Mouse (Mus musculus) frontal cortex, postnatal 10 days (tissue): ENCODE measurements around the gene Lfng.

Experiments used
- DNase-seq, 2 experiments: peaks; one replicate each; pipeline ENCODE4 v3.0.0; 2022; ENCODE audit warnings: low spot score in 2 of 2, mixed read lengths in 1 of 2

The Lfng gene

DNA sequence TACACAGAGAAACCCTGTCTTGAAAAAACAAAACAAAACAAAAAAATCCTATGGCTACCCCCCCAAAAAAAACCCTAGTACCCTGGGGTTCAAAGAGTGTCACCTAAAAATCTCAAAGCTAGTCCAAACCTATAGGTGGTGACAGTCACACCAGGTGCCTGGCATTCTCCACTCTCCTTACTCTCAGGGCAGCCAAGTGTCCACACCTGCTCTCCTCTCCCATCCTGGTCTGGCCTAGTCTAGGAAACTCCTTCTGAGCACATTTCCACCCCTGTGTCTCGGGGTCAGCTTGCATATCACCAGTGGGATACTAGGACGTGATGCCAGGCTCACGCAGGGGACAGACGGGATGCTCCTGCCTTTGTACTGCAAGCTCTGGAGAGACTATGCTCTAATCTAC is 32.2 kb downstream of the Lfng start:
- no peak for DNase-seq

DNA sequence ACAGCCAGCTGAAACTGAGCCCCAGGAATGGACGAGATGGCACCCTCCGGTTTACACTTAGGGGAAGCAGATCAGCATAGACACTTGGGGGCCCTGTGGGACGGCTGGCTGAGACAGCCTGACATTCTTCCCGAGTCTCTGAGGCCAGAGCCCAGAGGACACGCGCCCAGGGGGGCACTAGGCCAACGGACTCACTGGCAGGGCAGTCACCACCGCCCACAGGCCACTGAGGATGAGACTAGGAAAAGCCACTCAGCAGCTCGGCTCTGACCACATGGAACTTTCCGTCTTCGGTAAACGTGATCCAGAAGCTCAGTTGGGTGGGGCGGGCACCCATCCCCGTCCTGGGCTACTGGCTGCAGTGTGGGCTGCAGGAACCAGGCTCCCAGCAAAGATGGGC is 32.8 kb downstream of the Lfng start:
- no peak for DNase-seq

DNA sequence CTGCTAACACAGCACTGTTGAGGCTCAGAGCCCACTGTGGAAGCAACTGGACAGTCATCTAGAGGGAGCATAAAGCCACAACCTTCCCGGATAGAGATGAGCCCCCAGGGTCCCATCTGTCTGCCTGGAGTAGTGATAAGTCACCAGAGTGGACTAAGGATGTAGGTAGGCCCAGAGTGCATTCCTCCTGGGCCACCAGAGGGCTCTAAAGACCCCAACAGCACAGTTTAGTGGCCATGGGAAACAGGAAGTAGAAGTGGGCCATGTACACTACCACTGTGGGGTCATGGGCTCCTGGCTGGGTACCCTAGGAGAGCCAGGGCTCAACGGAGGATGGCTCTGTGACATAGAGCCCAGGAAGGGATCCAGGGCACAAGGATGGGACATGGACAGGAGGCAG is 33.7 kb downstream of the Lfng start:
- DNase-seq: no peak

DNA sequence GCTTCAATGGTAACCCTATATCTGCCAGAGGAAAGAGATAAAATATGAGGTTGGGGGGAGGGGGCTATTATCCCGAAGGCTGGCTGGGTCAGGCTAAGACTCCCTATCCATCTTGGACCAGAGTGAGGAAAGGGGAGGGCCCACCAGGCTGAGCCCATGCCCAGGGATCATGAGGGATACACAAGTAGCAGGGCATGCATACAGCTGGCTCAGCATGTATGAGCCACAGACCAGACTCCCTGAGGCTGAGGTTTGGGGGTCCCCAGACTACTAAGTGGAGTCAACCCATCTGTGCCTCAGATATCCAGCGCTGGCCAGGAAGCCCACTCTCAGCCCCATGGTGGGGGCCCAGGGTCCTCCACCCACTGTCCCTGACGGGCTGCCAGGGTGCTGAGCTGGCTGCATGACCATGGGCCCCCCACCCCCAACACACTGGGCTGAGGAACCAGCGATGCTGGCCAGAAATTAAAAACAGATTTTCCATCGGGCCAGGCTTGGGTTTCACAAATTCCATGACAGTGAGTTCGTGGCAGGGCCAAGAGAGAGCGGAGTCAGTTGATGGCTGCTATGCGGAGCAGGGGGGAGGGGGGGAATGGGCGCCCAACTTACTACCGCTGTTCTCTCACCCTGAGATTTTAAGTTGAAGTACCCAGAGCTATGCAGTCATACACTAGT is 34.3 kb downstream of the Lfng start:
- DNase-seq: no peak

DNA sequence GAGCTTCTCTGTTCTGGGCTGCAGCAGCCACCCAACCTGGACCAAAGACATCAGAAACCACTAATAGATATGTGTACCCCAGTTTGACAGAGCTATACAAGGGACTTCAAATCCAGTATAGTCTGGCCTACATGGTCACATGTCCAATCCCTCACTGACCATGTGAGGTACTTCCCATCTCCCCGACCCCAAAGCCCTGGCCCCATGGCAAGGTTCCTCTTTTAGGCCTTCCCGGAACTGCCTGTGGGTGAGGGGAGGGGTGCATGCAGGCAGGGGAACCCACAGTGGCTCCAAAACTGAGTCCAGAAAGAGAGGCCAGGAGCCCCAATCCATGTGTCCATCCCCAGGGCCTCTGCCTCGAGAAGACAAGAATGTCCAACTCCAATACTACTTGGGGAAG is 35.0 kb downstream of the Lfng start:
- peak in 1 of 2 experiments; percentile 58 for DNase-seq

DNA sequence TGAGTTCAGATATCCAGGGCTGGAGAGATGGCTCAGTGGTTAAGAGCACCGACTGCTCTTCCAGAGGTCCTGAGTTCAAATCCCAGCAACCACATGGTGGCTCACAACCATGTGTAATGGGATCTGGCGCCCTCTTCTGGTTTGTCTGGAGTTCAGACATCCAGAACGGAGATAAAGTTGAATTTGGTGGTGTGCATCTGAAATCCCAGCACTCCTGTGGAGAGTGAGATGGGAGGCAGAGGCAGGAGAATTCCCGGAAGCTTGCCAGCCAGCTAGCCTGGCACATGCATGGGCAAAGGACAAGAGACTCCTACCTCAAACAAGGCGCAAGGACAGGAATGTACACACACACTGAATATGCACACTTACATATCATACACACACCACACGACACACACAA is 37.1 kb downstream of the Lfng start:
- DNase-seq: no peak

DNA sequence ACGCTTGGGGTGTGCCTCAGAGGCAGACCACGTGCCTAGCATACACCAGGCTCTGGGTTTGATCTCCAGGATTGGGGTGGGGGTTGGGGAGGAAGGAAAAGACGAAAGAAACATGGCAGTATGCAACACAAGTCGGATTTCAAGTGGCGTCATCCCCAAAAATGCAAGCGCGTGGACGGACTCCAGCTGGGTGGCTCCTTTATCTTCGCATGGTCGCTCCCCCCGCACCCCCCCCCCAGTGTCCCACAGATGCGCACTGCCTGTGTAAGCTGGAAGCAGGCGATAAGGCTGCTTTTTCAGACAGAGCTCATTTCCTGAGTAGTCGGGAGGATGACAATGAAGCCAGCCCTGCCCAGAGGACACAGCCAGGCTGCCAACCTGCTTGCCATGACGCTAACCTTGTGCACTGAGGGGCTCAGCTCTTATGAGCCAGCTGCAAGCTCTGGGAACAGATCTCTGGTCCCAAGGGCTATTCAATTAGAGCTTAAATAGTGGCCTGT is 37.6 kb downstream of the Lfng start:
- no peak for DNase-seq

DNA sequence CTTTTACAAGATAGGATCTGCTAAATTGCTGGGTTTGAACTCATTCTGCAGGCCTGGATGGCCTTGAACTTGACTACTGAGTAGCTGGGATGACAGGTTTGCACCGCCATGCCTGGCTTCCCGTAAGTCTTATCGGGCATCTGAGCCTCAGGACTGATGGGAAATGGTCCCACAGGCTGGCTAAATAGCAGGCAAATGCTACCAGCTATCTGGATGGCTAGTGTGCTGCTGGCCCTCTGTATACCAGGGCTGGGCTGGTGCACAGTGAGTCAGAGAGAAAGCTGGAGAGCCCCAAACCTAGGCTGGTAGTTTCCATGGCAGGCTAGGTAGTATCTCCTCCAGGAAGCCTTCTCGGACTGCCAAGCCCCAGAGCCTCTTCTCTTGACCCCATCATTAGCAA is 38.3 kb downstream of the Lfng start:
- no peak for DNase-seq

DNA sequence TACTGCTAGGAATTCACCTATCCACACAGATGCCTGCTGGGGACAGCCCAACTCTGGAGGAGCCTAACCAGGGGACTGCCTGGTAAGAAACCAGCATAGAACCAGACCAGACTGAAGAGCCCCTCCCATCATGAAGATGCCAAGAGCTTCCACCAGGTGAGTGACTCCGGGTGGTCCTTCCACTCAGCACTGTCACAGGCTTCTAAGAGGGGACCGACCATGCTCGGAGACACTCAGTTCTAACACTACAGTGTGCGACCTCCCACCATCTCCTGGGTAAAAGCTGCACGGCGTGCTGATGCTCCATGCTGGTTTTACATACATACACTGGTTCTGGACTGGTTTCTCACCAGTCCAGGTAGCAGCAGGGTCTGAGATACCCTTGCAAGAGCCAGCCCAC is 39.1 kb downstream of the Lfng start:
- no peak for DNase-seq

DNA sequence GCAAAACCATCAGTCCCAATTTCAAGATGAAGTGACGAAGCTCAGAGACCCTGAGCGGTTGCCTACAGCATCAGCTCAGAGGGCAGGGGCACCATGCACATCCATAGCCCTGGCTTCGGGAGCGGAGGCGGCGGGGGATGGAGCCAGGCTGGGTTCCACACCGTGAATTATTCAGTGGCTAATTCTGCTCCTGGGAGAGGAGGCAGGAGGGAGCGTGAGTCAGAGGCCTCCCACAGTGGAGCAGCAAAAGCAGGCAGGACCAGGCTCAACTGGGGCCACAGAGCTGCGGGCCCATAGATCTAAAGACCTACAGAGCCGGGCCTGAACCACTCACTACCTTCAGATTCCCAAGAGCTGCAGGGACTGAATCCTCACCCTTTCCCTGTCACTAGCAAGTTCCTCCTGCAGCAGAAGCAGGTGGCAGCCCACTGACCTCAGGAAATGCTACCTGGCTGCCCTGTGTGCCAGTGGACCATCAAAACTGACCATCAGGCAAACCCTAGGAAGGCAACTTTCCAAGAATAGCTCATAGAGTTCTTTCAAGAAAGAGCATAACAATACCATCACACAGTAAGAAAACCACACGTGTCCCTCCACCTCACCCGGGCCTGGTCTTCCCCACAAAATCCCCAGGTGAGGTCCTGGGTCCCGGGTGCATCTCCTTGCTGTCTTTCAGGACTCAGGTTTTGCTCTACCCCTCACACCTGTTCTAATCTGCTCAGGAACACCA is 40.1 kb downstream of the Lfng start:
- no peak for DNase-seq

DNA sequence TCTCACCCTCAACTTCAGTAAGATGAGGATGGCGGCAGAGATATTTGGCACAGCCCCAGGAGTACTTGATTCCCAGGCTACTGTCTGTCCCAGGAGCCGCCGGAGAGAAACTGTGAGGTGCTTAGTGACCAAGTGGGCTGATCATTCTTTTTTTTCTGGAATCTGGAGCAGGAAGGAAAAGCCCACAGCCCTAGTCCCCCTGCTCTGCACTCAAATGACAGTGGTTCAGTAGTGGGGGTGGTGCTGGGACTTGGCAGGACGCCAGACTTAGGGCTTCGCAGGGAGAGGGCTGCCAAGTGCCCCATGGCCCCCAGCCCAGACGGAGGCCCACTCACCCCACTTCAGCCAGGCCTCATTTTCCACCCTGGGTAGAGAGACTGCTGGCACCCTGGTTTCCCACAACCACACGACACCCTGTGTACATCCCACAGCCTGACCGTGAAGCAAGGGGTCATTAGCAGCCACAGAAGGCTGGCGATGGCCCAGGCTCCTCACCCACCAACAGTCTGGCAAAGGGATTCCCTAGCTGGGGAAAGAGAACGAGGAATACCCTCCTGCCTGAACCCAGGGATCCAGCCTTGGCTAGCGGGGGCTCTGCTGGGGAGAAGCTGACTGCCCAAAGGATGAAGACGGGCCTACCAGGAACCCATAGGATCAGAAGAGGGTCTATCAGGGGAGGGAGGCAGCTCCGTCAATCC is 40.9 kb downstream of the Lfng start:
- peak; percentile 73 to 79 for DNase-seq

DNA sequence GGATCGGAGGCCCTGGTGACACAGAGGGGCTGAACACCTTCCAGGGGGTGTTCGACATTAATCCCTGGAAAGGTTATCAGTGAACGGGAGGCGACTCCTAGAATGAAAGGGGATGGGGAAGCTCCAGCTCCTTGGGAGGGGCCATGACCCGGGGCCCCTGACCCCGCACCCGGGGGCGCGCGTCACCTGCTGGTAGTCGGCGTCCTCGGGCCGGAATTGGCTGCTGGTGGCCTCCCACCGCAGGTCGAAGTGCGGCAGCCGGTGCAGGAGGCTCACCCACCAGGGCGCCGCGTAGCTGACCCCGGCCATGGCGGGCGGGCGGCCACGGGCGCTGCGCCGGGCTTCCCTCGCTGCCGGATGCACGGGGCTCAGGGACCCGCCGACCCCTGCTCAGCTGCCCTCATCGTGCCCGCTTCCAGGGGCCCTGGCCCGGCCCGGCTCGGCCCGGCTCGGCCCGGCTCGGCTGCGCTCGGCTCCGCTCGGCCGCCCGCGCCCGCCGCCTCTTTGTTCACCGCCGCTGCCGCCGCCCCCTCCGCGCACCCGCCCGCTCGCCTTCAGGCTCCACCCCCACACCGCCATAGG is 41.5 kb downstream of the Lfng start, which contains the start of gene Ttyh3:
Gene Ttyh3, minus strand, starts transcription at position 513 of the 582 bp plus-strand sequence.
- DNase-seq: peak in 1 of 2 experiments; percentile 58

DNA sequence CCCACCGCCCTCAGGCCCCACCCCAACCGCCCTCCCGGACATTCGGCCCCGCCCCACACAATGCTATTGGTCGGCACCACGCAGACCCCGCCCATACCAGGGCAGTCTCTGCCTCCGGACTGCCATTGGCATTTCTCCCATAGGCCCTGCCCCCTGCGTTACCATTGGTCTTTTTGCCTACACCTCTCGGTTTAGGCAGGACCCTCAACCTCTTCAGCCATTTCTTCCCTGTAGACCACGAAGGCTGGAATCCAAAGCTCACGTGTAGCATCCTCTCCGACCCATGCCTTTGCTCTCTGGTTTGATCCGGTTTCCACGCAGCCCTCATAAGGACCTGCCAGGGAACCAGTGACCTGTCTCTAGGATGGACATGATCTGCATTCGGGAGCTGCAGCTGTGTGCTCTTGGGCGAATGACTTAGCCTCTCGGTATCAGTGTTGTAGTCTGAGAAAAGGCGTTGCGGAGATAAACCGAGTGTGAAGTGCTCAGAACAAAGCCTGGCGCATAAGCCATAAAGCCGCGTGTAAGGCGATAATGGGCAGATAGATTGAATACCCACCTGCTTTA is 42.1 kb downstream of the Lfng start:
- DNase-seq: peak; percentile 96 to 97

DNA sequence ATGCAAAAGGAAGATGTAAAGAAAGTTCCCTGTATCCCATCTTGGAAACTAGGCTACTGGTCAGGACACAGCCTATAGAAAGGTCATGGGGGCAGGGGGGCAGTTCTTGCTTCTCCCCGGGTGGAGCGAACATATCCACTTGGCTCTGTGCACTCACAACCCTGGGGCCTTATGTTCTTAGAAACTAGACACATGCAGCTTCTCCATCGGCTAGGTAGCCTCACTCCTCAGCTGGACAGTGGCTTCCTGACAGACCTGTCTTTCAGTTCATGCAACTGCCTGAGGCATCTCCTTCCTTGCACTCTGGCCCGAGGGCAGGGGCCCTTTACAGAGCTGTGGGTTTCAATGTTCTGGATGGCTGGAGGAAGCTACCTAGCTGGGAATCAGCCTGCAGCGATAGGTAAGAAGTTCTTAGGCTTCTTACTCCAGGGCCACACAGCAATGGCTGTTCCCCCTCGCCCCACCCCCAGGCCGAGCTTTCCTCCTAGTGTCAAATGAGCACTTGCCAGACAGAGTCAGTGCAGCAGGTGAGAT is 42.8 kb downstream of the Lfng start:
- DNase-seq: no peak

DNA sequence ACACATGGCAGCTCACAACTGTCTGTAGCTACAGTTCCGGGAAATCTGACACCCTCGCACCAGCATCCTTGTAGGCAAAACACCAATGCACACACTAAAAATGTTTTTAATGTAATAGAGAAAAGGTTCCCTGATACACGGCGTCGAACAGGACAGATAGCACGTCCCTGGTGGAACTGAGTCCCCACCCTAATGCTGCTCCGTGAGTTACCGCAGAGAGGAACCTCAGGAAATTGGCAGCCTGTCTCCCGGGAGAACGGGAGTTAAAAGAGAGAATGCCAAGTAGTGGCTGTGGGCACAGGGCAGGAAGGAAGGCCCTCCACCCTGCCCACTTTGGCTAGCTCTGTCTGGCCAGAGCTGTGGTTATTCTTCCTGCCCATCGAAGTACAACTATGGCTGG is 44.1 kb downstream of the Lfng start:
- no peak for DNase-seq

DNA sequence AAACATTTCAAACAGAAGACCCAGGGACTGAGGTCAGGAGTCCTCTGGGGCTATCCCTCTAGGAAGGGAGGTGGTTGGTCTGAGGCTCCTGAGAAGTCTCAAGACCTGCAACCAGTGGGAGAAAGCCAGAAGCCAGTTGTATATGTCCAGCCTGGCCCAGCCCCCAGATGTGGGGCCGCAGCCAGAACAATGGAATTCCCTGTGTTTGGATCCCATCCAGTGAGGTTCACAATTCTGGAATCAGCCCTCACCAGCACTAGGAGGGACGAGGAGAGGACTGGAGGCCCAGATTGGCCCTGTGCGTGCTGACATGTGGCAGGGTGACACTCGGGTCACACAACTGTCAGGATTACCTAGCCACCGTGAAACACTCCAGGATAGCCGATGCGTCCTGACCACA is 45.5 kb downstream of the Lfng start:
- DNase-seq: no peak

DNA sequence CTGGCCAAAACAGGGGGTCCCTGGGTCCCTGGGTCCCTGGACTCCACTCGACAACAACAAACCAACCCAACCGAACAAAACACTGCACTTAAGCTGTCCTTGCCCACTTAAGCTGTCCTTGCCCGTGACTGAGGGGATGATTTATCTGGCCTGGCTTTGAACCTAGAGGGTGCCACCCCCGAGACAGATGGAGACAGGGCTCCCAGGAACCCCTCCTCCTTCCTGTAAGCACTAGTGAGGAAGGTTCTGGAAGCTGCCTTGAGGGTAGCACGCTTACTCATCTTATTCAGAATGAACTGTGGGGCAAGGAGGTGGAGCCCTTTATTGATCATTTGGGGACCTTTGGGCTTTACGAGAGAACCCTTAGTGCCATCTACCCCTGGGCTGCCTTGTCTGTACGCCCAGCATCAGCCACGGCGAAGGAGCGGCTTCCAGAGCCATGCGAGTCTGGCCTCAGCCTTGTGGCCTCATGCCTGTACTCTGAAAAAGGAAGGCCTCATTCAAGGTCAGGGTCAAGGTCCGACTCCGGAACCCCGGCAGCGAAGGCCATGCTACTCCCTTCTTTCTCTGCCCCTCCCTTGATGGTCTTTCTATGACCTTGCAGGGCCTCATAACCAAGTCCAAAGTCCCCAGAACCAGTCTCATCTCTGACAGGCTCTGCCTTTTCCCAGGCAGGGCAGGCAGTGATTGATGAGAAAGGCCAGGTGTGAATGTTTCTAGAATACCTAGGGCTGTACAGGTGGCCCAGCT is 47.2 kb downstream of the Lfng start:
- DNase-seq: no peak

DNA sequence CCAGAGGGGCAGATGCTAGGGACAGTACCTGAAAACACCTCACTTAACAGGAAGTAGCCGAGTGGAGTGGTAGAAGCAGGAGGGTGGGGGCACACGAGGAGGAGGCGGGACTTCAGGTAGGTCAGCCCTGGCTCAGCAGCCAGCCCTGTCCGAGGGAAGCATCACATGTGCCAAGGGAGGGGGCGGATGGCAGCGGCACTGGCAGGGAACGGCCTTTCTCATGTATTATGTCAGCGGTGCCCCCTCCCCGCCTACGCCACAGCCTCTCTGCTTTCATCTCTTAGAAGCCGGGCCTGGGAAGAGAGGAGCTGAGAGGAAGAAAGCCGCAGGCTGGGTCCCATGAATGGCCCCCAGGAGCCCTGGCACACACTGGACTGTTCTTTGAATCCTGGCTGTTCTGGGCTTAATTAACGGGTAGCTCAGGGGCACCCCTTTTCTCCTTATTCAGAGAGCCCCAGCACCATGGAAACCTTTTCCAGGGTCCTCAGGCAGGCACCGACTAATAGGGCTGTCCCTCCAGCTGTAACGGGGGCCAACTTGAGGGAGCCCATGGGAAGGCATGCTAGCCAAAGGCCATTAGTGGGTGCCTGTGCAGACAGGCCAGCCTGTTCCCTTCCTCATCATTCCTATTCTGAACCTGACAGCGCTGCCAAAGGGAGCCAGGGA is 52.6 kb downstream of the Lfng start:
- DNase-seq: peak; percentile 74 to 91

DNA sequence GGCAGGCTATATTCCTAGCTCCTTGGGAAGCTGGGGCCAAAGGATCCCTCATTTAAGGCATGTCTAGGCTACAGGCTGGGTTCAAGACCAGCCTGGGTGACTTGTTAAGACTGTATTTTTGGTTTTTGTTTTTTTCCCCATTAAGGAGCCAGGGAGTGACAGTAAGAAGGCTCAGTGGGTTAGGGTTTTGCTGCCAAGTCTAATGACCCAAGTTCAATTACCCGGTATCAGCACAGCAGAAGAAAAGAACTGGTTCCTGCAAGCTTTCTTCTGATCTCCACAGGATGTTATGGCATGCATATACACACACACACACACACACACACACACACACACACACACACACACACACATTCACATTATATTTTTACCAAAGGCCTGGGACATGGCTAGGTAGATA is 53.3 kb downstream of the Lfng start:
- DNase-seq: no peak

DNA sequence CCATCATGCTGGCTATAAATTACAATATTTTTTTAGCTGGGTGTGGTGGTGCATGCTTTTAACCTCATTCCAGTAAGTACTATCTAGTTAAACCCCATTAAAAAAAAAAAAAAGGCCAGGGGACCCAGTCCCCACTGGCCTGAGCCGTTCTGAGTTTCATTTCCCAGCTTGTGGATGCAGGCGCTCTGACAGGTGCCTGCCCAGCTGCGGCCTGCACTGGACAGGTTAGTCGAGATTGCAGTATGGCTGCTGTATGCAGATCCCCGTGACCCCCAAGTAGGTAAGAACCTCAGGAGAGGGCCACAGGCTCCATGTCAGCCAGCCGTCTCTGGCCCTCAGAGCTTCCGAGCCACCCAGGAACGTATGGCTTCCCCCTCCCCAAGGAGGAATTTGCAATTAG is 54.3 kb downstream of the Lfng start:
- no peak for DNase-seq
